Mouse (Mus musculus): Measurements from ENCODE around the gene Fxr2.

DNA sequence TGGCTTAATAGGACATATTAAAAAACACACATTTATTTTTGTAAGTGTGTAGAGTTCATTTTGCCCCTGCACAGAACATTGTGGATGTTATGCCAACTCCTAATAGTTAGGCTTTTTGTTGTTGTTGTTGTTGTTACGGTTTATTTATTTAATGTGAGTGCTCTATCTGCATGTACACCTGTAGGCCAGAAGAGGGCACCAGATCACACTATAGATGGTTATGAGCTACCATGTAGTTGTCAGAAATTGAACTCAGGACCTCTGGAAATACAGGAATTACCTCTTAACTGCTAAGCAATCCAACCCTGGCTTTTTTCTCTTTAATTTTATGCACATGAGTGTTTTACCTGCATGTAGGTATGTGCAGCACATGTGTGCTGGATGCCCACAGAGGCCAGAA lies 3.0 kb upstream of the Fxr2 start:
- TF ChIP-seq GATA1 (IDR thresholded peaks at IDR 0.05; ENCODE audit: low read length) (no peak), TAL1 (IDR thresholded peaks at IDR 0.05; ENCODE audit: low read length) (no peak)
